Mouse (Mus musculus) hindbrain, embryonic 11.5 days (tissue): ENCODE measurements at regions not wholly inside any gene's neighbourhood (a gene's known extent, or its start where the extent isn't known, plus 50 kb on each side); places are given as distances from the start of the nearest gene placed in this dataset.
"Not testable (repeated sequence)": the region's sequence is repeated elsewhere in the genome, so short reads cannot be mapped to it uniquely, and the experiment has no call there.

Experiments used
- ATAC-seq: fragments of 200-750 bp; cut with Nextera tagmentation; 2 replicates; pipeline ENCODE4 v1.8.0; 2017; ENCODE audit warnings: mild to moderate bottlenecking, moderate TSS enrichment, moderate library complexity; ENCODE audit not compliant: low FRiP score
- DNase-seq: peaks from one replicate; pipeline ENCODE4 v3.0.0-alpha.2; 2015; ENCODE audit warnings: low spot score
- H3K27ac ChIP-seq: fragments of 300-500 bp; sonication (generic); 2 replicates; pipeline ENCODE4 v1.5.1; 2014; ENCODE audit warnings: mild to moderate bottlenecking, low read depth, low read length
- H3K27me3 ChIP-seq: fragments of 300-500 bp; sonication (generic); 2 replicates; pipeline ENCODE4 v1.6.1; 2014; ENCODE audit warnings: mild to moderate bottlenecking, low read length, moderate library complexity, mixed read lengths; ENCODE audit not compliant: control insufficient read depth, insufficient read depth
- H3K36me3 ChIP-seq: fragments of 300-500 bp; sonication (generic); 2 replicates; pipeline ENCODE4 v1.6.1; 2014; ENCODE audit warnings: mild to moderate bottlenecking, low read length, moderate library complexity, mixed read lengths; ENCODE audit not compliant: control insufficient read depth, insufficient read depth
- H3K4me1 ChIP-seq: fragments of 300-500 bp; sonication (generic); replicated peaks from 2 replicates; pipeline ENCODE4 v1.6.1; 2014; ENCODE audit warnings: low read length, mixed read lengths; ENCODE audit not compliant: control insufficient read depth, insufficient read depth
- H3K4me2 ChIP-seq: fragments of 300-500 bp; sonication (generic); replicated peaks from 2 replicates; pipeline ENCODE4 v1.6.1; 2014; ENCODE audit warnings: mild to moderate bottlenecking, low read depth, low read length
- H3K4me3 ChIP-seq: fragments of 300-500 bp; sonication (generic); 2 replicates; pipeline ENCODE4 v1.5.1; 2014; ENCODE audit warnings: low read depth, low read length
- H3K9ac ChIP-seq: fragments of 300-500 bp; sonication (generic); 2 replicates; pipeline ENCODE4 v1.6.1; 2014; ENCODE audit warnings: low read depth, low read length
- H3K9me3 ChIP-seq: fragments of 300-500 bp; sonication (generic); 2 replicates; pipeline ENCODE4 v1.6.1; 2016; ENCODE audit warnings: low read length; ENCODE audit not compliant: control insufficient read depth
- WGBS: fragments of 180-500 bp; shearing (Covaris S2); extraction: QIAGEN DNeasy Blood & Tissue Kit; methylation state at CpG from one replicate; pipeline ENCODE4 v1.1.7; 2014; 5-methylcytosine and 5-hydroxymethylcytosine counted together

DNA sequence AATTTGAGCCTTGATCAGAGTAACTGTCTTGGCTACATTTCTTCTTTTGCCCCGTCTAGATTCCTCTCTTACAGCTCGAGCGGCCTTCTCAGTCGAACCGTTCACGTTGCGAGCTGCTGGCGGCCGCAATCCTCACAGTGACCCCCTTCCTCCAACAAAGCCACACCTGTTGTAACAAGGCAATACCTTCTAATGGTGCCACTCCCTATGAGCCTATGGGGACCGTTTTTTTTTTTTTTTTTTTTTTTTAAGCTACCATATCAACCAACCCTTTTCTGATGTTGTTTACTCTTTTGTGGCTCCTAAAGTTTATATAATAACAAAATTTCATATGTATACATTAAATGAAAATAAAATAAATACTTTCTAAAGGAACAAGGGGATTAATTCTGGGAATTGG lies 160.4 kb upstream of the Trp63 start:
- H3K4me1 ChIP-seq, DNase-seq, H3K27ac ChIP-seq: not testable (repeated sequence)

DNA sequence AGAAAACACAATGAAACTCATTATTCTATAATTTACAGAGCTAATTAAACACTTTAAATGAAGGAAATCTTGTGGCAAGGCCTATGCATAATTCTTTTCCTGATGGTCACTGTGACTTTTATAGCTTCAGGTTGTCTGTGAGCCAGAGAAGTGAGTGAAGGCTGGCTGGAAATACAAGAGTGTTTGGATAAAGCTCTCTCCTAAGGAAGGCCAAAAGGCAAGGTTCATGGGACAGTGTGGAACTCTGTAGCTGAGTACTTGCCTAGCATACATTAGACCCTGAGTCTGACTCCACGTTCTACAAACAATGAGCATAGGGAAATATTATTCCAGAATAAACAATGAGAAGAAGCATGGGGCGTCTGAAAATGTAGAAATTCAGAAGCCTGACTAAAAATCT lies 159.9 kb upstream of the Trp63 start:
- no peak for ATAC-seq
- no peaks in the 10 kb centered on the region for H3K4me1 ChIP-seq
- H3K27me3 ChIP-seq, result no peaks in the 10 kb centered on the region
- H3K27ac ChIP-seq, result no peak overlapping the region
- 70% methylated on average over 2 of the region's 2 CpGs for WGBS
- H3K4me2 ChIP-seq, result no peak overlapping the region
- no peak overlapping the region for H3K9ac ChIP-seq
- no peaks in the 10 kb centered on the region for H3K36me3 ChIP-seq
- H3K9me3 ChIP-seq, result no peaks in the 10 kb centered on the region
- DNase-seq, result no peak
- no peak overlapping the region for H3K4me3 ChIP-seq

More for the DNA sequence above, 160.4 kb upstream of the Trp63 start:
- H3K4me2 ChIP-seq, H3K4me3 ChIP-seq, H3K9ac ChIP-seq, ATAC-seq, H3K27me3 ChIP-seq, H3K9me3 ChIP-seq, H3K36me3 ChIP-seq: not testable (repeated sequence)
- 81% methylated on average over 10 of the region's 10 CpGs for WGBS

DNA sequence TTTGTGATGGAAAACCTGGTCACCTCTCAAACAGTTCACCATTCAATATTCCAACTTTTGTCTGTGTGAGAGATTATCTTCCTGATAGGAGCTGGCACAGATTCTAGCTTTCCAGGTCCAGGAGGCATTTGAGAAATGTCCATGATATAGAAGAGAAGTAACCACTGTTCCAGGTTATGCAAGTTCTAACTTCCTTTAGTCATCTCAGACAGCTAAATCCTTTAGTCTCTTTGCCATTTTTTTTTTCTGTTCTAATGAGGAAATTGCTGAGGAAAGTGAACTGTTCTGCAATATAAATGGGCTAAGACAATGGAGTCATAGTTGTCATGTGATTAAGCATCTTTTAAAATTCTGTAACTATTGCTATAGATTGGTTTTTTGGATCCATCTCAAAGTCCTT lies 155.7 kb upstream of the Trp63 start:
- H3K4me1 ChIP-seq, result no peaks in the 10 kb centered on the region
- no peaks in the 10 kb centered on the region for H3K9me3 ChIP-seq
- no peaks in the 10 kb centered on the region for H3K27me3 ChIP-seq
- H3K4me2 ChIP-seq, result no peak overlapping the region
- DNase-seq, result no peak
- H3K36me3 ChIP-seq, result no peaks in the 10 kb centered on the region
- H3K27ac ChIP-seq, result no peak overlapping the region
- H3K4me3 ChIP-seq, result no peak overlapping the region
- no peak for ATAC-seq
- no peak overlapping the region for H3K9ac ChIP-seq

DNA sequence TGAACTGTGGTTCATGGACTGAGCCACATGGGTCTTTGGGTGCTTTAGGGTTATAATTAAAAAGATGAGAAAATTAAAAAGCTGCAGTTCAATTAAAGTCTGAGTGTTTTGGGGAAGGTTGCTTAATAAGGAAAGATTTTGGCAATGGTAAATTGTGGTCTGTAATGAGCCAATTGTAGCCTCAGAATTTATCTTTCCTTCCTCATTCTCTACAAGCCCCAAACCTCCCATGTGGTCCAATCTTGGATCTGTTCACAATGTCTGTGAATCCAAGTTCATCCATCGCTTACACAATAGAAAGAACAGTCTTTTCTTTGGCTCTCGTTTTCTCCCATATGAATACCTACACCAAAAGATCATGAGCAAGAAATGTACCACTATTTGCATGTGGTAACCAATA lies 155.2 kb upstream of the Trp63 start:
- Histone ChIP-seq H3K27ac (no peak overlapping the region), H3K4me1 (no peaks in the 10 kb centered on the region), H3K9me3 (no peaks in the 10 kb centered on the region), H3K27me3 (no peaks in the 10 kb centered on the region), H3K36me3 (no peaks in the 10 kb centered on the region), H3K4me3 (no peak overlapping the region), H3K4me2 (no peak overlapping the region), H3K9ac (no peak overlapping the region)
- 88% methylated on average over 2 of the region's 2 CpGs for WGBS
- ATAC-seq (no peak), DNase-seq (no peak)

DNA sequence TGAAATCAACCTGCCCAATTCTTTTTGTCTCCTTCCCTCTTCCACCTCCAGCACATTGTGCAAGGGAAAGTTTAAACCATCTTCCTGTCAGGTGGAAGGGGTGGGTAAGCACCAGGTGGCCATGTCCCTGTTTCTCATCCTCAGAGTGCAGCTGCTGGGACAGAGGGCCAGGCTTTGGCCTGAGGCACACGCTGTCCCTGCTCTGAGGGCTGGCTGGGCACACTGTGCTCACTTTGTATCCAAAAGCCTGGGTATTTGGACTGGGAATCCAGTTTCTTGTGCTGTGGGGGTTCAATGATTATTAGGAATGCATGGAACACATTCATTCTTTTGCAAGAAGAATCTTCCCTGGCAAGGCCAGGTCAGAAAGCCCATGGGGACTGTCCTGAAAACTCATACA lies 153.9 kb upstream of the Trp63 start:
- no peak overlapping the region for H3K4me2 ChIP-seq
- DNase-seq (no peak), ATAC-seq (no peak)
- WGBS, result 71% methylated on average over 1 of the region's 1 CpGs
- no peak overlapping the region for H3K9ac ChIP-seq
- H3K27ac ChIP-seq, result no peak overlapping the region
- H3K9me3 ChIP-seq, result no peaks in the 10 kb centered on the region
- no peaks in the 10 kb centered on the region for H3K27me3 ChIP-seq
- no peaks in the 10 kb centered on the region for H3K36me3 ChIP-seq
- no peak overlapping the region for H3K4me3 ChIP-seq
- H3K4me1 ChIP-seq, result no peaks in the 10 kb centered on the region

DNA sequence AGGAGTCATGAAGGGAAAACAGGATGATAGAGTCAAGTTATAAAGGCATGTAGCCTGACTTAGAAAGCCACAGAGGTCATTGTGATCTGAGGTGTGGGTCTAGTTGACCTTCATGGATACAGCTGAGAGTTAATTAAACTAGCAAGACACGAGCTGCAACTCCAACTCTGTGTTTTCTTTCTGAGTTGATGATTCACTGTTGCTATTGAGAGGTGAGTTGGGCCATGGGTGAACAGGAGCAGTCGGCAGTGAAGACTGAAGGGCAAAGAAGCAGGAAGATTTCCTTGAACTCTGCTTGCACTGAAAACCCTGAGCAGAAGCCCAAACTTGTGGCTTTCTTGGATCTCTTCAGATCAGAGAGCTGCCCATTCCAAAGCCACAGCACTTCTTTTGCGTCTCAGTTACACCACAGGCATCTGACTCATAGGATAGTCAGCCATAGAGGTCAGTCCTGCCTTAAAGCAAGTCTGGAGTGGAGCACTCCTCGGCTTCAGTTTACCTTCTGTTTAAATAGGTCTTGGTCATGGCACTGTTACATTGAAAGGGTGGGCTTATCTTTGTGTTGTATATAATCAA lies 151.7 kb upstream of the Trp63 start:
- Histone ChIP-seq H3K4me3 (no peak overlapping the region), H3K27me3 (no peaks in the 10 kb centered on the region), H3K27ac (no peak overlapping the region), H3K36me3 (no peaks in the 10 kb centered on the region), H3K9ac (no peak overlapping the region), H3K9me3 (no peaks in the 10 kb centered on the region), H3K4me1 (no peaks in the 10 kb centered on the region), H3K4me2 (no peak overlapping the region)
- WGBS, result 81% methylated on average over 4 of the region's 4 CpGs
- no peak for DNase-seq
- no peak for ATAC-seq

DNA sequence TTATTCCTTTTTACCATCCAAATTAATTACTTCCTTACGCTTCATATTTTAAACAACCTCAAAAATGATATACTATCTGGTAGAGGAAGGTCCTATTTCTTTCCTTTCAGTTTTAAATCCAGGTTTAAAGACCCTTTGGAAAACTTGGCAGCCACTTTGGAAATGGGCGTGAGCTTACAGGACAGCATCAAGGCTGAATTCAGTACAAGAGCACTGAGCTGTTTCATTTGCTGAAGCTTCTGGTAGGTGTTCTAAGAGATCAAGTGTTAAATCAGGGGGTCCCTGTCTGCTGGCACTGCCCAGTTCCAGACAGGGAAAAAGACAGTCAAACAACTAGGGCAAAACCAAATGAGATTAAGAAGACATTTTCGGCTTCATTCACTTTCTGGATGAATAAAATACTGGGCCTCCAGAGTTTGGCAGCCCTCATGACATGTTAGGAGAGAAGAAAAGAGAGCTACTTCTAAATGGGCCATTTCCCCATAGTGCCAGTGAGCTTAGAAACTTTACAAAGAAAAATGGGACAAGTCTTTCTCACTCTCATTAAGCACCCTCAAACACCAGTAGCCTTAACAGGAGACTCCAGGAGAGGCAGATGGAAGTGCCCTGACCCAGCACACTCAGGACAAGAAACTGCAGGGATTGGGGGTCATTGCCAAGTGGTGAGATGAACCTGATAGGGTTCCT lies 150.9 kb upstream of the Trp63 start:
- H3K36me3 ChIP-seq, result no peaks in the 10 kb centered on the region
- no peak overlapping the region for H3K4me3 ChIP-seq
- no peaks in the 10 kb centered on the region for H3K27me3 ChIP-seq
- no peaks in the 10 kb centered on the region for H3K4me1 ChIP-seq
- H3K27ac ChIP-seq, result no peak overlapping the region
- no peaks in the 10 kb centered on the region for H3K9me3 ChIP-seq
- 90% methylated on average over 3 of the region's 3 CpGs for WGBS
- no peak overlapping the region for H3K4me2 ChIP-seq
- DNase-seq (no peak), ATAC-seq (no peak)
- H3K9ac ChIP-seq, result no peak overlapping the region

DNA sequence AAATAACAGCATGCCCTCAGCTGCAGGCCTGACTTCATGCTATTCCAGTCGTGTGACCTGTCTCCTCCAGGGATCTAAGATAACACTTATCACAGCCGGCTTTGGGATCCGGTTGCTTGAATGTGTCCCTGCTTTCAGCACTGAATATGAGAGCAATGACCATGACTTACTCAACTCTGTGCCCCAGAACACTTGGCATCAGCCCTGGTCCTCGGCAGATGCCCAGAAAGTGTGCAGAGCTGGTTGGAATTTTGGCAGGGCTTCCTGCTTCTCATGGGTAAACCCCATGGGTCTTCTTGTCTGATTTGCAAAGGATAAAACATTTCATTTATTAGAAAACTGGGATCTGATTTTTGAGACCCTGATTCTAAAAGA lies 150.4 kb upstream of the Trp63 start:
- WGBS, result 82% methylated on average over 4 of the region's 4 CpGs
- Histone ChIP-seq H3K4me2 (no peak overlapping the region), H3K36me3 (no peaks in the 10 kb centered on the region), H3K9me3 (no peaks in the 10 kb centered on the region), H3K4me1 (no peaks in the 10 kb centered on the region), H3K9ac (no peak overlapping the region), H3K4me3 (no peak overlapping the region), H3K27ac (no peak overlapping the region), H3K27me3 (no peaks in the 10 kb centered on the region)
- ATAC-seq (no peak), DNase-seq (no peak)

DNA sequence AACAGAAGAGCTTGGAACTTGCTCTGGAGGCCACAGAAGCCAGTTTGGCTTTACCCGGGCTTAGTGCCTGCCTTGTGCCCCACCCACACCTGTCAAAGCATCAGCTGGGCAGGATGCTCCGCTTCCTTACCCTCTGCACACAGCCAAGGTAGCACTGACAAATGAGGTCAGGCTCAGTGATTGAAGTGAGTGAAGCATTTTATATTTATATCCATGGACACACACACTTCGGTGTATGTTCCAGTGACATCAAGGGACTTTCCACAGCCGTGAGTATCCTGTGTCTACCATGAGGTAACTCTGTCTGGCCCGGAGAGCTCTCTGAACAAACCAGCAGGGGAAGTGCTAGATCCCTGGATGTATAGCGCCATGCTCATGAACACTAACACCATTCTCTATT lies 147.0 kb upstream of the Trp63 start:
- Histone ChIP-seq H3K4me1 (no peaks in the 10 kb centered on the region), H3K27me3 (no peaks in the 10 kb centered on the region), H3K9ac (no peak overlapping the region), H3K27ac (no peak overlapping the region), H3K36me3 (no peaks in the 10 kb centered on the region), H3K4me2 (no peak overlapping the region), H3K9me3 (no peaks in the 10 kb centered on the region), H3K4me3 (no peak overlapping the region)
- DNase-seq (no peak), ATAC-seq (no peak)
- WGBS, result 91% methylated on average over 6 of the region's 6 CpGs
